Mouse (Mus musculus): ENCODE results near the gene Cga.

- TF ChIP-seq CTCF (conservative IDR thresholded peaks at IDR 0.05; ENCODE audit: low read length) (no peak), POU5F1 (IDR thresholded peaks at IDR 0.05; ENCODE audit: borderline replicate concordance, low read length) (no peak)
Measured at GRCm38 (mm10) chr4:34880921-34881650, 12.5 kb upstream of the Cga start.
